ENCODE assay signal across 8 mouse cellular contexts in the genomic region with DNA sequence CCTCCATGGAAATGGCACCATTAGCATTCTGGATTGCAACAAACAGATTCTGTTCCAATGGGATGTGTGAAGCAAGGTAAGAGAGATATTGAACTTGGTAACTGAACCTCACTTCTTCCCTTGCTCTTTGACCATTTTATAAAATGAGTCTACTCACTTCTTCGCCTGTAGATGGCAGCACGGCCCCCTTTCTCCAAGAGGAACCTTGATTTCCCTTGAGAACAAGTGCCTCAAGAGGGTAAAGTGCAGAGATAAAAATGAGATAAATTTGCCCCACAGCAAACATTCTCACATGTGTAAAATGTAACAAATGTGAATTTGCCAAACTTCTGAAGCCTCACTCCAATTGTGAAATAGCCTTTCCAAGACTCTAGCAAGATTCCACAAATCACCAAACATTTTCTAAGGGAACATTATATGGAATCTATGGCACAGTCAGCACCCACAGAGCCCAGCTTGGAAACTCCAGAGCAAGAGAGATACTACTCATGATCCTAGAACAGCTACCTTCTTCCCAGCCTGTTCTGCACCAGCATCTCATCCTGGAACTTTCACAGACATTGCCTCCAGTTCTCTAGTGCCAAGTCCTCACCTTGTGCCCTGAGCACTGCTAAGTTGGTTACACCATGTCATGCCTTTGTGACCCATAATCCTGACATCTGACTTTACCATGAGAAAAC.
DNase-seq lines count a peak whose midpoint lies in the region; ATAC-seq and TF ChIP-seq lines count a peak whose summit lies in the region.
"Had no signal": no experiment of that assay in that cellular context is flagged by ENCODE, and none has a peak within 500 bp of the region (broad histone marks: within the 10 kb centered on the region; RNA-seq: fewer than 3 reads in every experiment).

No protein-coding gene starts in this region.

- H3K27ac ChIP-seq in left cerebral cortex, adult 2 months, result no peak overlapping the region
- H3K27ac ChIP-seq: liver, embryonic 15.5 days had no signal

- DNase-seq in left cerebral cortex, adult 2 months (ENCODE audit: extremely low spot score in 1 of 2, low spot score in 2 of 2), result peak; percentile 52 to 63
- no peak for DNase-seq in left cerebral cortex, adult 8-10 months (ENCODE audit: low spot score in 2 of 2)
- peak; percentile 34 for DNase-seq in R1 (ENCODE audit: low read depth, low spot score)
- peak; percentile 11 for DNase-seq in cerebellum, adult 8-10 months
- peak; percentile 39 to 43 for DNase-seq in left cerebral cortex, postnatal 36 days (ENCODE audit: low spot score in 2 of 2)
- DNase-seq in right cerebral cortex, postnatal 4 days, result peak; percentile 64

- peak; percentile 81 for TF ChIP-seq CTCF in left cerebral cortex, adult 2 months (IDR thresholded peaks at IDR 0.05)

- H3K4me3 ChIP-seq in left cerebral cortex, adult 2 months, result no peak overlapping the region
- H3K4me3 ChIP-seq: liver, embryonic 15.5 days had no signal

- peak; percentile 40 to 72; a peak in 3 of 4 replicates for ATAC-seq in hematopoietic stem cell, adult 5-6 weeks (replicated peaks in 1 of 2; ENCODE audit: insufficient read depth in 1 of 2, low FRiP score in 2 of 2, low TSS enrichment in 1 of 2, low read depth in 1 of 2, poor library complexity in 2 of 2, severe bottlenecking in 2 of 2)

- intact Hi-C loops in left cerebral cortex, adult 2 months (cut with DNase I), result loop anchor here (2.0 kb wide), 3 partner anchors 59 to 291 kb away; no protein-coding TSS in a partner anchor
- intact Hi-C loops in left cerebral cortex, postnatal 36 days (cut with DNase I), result loop anchor here (5.0 kb wide), 1 partner anchor 56 kb away; no protein-coding TSS in a partner anchor

Comparison
In these comparisons a context has a peak if more than half of its experiments do, and no peak if none do; other contexts are left out.
1. DNase-seq: peak in left cerebral cortex, adult 2 months (2 of 2), R1 (single experiment), cerebellum, adult 8-10 months (single experiment), left cerebral cortex, postnatal 36 days (2 of 2) and right cerebral cortex, postnatal 4 days (single experiment); none in left cerebral cortex, adult 8-10 months (0 of 2).